Mouse (Mus musculus) embryonic facial prominence, embryonic 12.5 days (tissue): ENCODE results near the gene Cfap97d2. TPM values are rescaled to one million over a fixed set of nuclear protein-coding genes. Genes with fewer than 3 reads are reported as not detected.

Experiments used
- ATAC-seq: fragments of 200-750 bp; cut with Nextera tagmentation; 2 replicates; pipeline ENCODE4 v1.8.0; 2017; ENCODE audit not compliant: insufficient number of reproducible peaks, insufficient read depth, low FRiP score, low TSS enrichment
- H3K27ac ChIP-seq: fragments of 300-500 bp; sonication (generic); 2 replicates; pipeline ENCODE4 v1.5.1; 2016; ENCODE audit warnings: mild to moderate bottlenecking
- H3K27me3 ChIP-seq: fragments of 300-500 bp; sonication (generic); 2 replicates; pipeline ENCODE4 v1.6.1; 2016; ENCODE audit warnings: mild to moderate bottlenecking, moderate library complexity
- H3K36me3 ChIP-seq: fragments of 300-500 bp; sonication (generic); 2 replicates; pipeline ENCODE4 v1.6.1; 2016; ENCODE audit warnings: mild to moderate bottlenecking
- H3K4me1 ChIP-seq: fragments of 300-500 bp; sonication (generic); 2 replicates; pipeline ENCODE4 v1.6.1; 2016
- H3K4me2 ChIP-seq: fragments of 300-500 bp; sonication (generic); replicated peaks from 2 replicates; pipeline ENCODE4 v1.6.1; 2016; ENCODE audit warnings: mild to moderate bottlenecking, moderate library complexity
- H3K4me3 ChIP-seq: fragments of 300-500 bp; sonication (generic); 2 replicates; pipeline ENCODE4 v1.5.1; 2016; ENCODE audit warnings: mild to moderate bottlenecking
- H3K9ac ChIP-seq: fragments of 300-500 bp; sonication (generic); 2 replicates; pipeline ENCODE4 v1.6.1; 2016; ENCODE audit warnings: mild to moderate bottlenecking, moderate library complexity
- H3K9me3 ChIP-seq: fragments of 300-500 bp; sonication (generic); 2 replicates; pipeline ENCODE4 v1.6.1; 2016; ENCODE audit warnings: mild to moderate bottlenecking, moderate library complexity
- WGBS: fragments of 180-500 bp; shearing (Covaris S2); methylation state at CpG from one replicate; pipeline ENCODE4 v1.1.7; 2016; 5-methylcytosine and 5-hydroxymethylcytosine counted together
- polyA plus RNA-seq: library from polyadenylated mRNA; unstranded; fragments of >200 nt; fragmentation: Nextera tagmentation; extraction: Ambion mirVana; gene quantifications from 2 replicates; pipeline ENCODE4 v1.2.1, GENCODE M21; 2016

Gene Cfap97d2
- 0.25 and 0.35 TPM in 2 replicates for polyA plus RNA-seq

GRCm38 (mm10) chr8:13705668-13706067 is at the start of gene Cfap97d2:
Cfap97d2 (plus strand) TSS chr8:13705889.
- peak; percentile 93 for ATAC-seq
- Histone ChIP-seq H3K9me3 (no peaks in the 10 kb centered on the region), H3K4me3 (no peak within 1 kb of the TSS), H3K36me3 (no peaks in the 10 kb centered on the region), H3K4me1 (peaks cover 7% of the 10 kb centered on the region), H3K27me3 (no peaks in the 10 kb centered on the region), H3K9ac (no peak within 1 kb of the TSS), H3K4me2 (no peak within 1 kb of the TSS; the same call in 1 of the 2 replicates), H3K27ac (0 out of 2 replicates have a peak within 1 kb of the TSS, but pooled peaks have one; percentile 6)
- WGBS = 5% methylated on average over 5 of the region's 5 CpGs

- ATAC-seq = no peak
- Histone ChIP-seq H3K36me3 (no peaks in the 10 kb centered on the region), H3K27ac (no peak overlapping the region), H3K4me1 (no peaks in the 10 kb centered on the region), H3K27me3 (no peaks in the 10 kb centered on the region), H3K4me3 (no peak overlapping the region), H3K4me2 (no peak overlapping the region), H3K9me3 (no peaks in the 10 kb centered on the region), H3K9ac (no peak overlapping the region)
- WGBS = 71% methylated on average over 12 of the region's 12 CpGs
Measured at GRCm38 (mm10) chr8:13657479-13657878, 48.2 kb upstream of the Cfap97d2 start.

GRCm38 (mm10) chr8:13660323-13660722 is 45.4 kb upstream of the Cfap97d2 start:
- H3K27ac ChIP-seq = no peak overlapping the region
- no peak overlapping the region for H3K4me2 ChIP-seq
- H3K9ac ChIP-seq = no peak overlapping the region
- no peaks in the 10 kb centered on the region for H3K27me3 ChIP-seq
- ATAC-seq = no peak
- H3K4me3 ChIP-seq = no peak overlapping the region
- 86% methylated on average over 13 of the region's 13 CpGs for WGBS
- H3K9me3 ChIP-seq = no peaks in the 10 kb centered on the region
- H3K4me1 ChIP-seq = peaks cover 3% of the 10 kb centered on the region
- H3K36me3 ChIP-seq = no peaks in the 10 kb centered on the region

GRCm38 (mm10) chr8:13664711-13665210 is 40.9 kb upstream of the Cfap97d2 start:
- peaks cover 33% of the 10 kb centered on the region for H3K4me1 ChIP-seq
- no peaks in the 10 kb centered on the region for H3K36me3 ChIP-seq
- no peak overlapping the region for H3K4me3 ChIP-seq
- H3K4me2 ChIP-seq = no peak overlapping the region
- H3K9me3 ChIP-seq = no peaks in the 10 kb centered on the region
- H3K9ac ChIP-seq = no peak overlapping the region
- WGBS = 78% methylated on average over 6 of the region's 6 CpGs
- no peak for ATAC-seq
- H3K27ac ChIP-seq = no peak overlapping the region
- no peaks in the 10 kb centered on the region for H3K27me3 ChIP-seq

- no peak overlapping the region for H3K9ac ChIP-seq
- no peaks in the 10 kb centered on the region for H3K36me3 ChIP-seq
- peaks cover 36% of the 10 kb centered on the region for H3K4me1 ChIP-seq
- no peaks in the 10 kb centered on the region for H3K27me3 ChIP-seq
- no peak overlapping the region for H3K27ac ChIP-seq
- 84% methylated on average over 4 of the region's 4 CpGs for WGBS
- H3K4me3 ChIP-seq = no peak overlapping the region
- no peak for ATAC-seq
- no peaks in the 10 kb centered on the region for H3K9me3 ChIP-seq
- H3K4me2 ChIP-seq = no peak overlapping the region
Measured at GRCm38 (mm10) chr8:13665538-13665937, 40.2 kb upstream of the Cfap97d2 start.

- ATAC-seq = no peak
- H3K4me2 ChIP-seq = no peak overlapping the region
- peaks cover 36% of the 10 kb centered on the region for H3K4me1 ChIP-seq
- no peaks in the 10 kb centered on the region for H3K36me3 ChIP-seq
- 75% methylated on average over 8 of the region's 8 CpGs for WGBS
- H3K4me3 ChIP-seq = no peak overlapping the region
- no peak overlapping the region for H3K9ac ChIP-seq
- no peaks in the 10 kb centered on the region for H3K27me3 ChIP-seq
- H3K27ac ChIP-seq = no peak overlapping the region
- no peaks in the 10 kb centered on the region for H3K9me3 ChIP-seq
Measured at GRCm38 (mm10) chr8:13665944-13666343, 39.7 kb upstream of the Cfap97d2 start.

- Histone ChIP-seq H3K27ac (peak overlapping the region; percentile 61; the same call in 1 of the 2 replicates), H3K4me1 (peaks cover 36% of the 10 kb centered on the region), H3K4me3 (no peak overlapping the region), H3K27me3 (no peaks in the 10 kb centered on the region), H3K9me3 (no peaks in the 10 kb centered on the region), H3K36me3 (no peaks in the 10 kb centered on the region), H3K4me2 (no peak overlapping the region), H3K9ac (no peak overlapping the region)
- WGBS = 66% methylated on average over 4 of the region's 4 CpGs
- ATAC-seq = no peak
Measured at GRCm38 (mm10) chr8:13667917-13668316, 37.8 kb upstream of the Cfap97d2 start.

- no peak overlapping the region for H3K4me2 ChIP-seq
- H3K27me3 ChIP-seq = no peaks in the 10 kb centered on the region
- no peak overlapping the region for H3K4me3 ChIP-seq
- WGBS = 32% methylated on average over 10 of the region's 10 CpGs
- H3K4me1 ChIP-seq = peaks cover 36% of the 10 kb centered on the region
- H3K36me3 ChIP-seq = no peaks in the 10 kb centered on the region
- H3K9me3 ChIP-seq = no peaks in the 10 kb centered on the region
- peak overlapping the region; percentile 72 for H3K27ac ChIP-seq
- ATAC-seq = no peak
- H3K9ac ChIP-seq = no peak overlapping the region
Measured at GRCm38 (mm10) chr8:13668367-13668766, 37.3 kb upstream of the Cfap97d2 start.

- no peak overlapping the region for H3K4me3 ChIP-seq
- H3K27ac ChIP-seq = no peak overlapping the region
- H3K4me1 ChIP-seq = peaks cover 34% of the 10 kb centered on the region
- no peak for ATAC-seq
- WGBS = 66% methylated on average over 17 of the region's 17 CpGs
- H3K36me3 ChIP-seq = no peaks in the 10 kb centered on the region
- no peak overlapping the region for H3K4me2 ChIP-seq
- no peaks in the 10 kb centered on the region for H3K9me3 ChIP-seq
- no peaks in the 10 kb centered on the region for H3K27me3 ChIP-seq
- no peak overlapping the region for H3K9ac ChIP-seq
Measured at GRCm38 (mm10) chr8:13670011-13670471, 35.6 kb upstream of the Cfap97d2 start.

GRCm38 (mm10) chr8:13671246-13672003 is 34.3 kb upstream of the Cfap97d2 start:
- Histone ChIP-seq H3K4me1 (peaks cover 36% of the 10 kb centered on the region), H3K4me2 (no peak overlapping the region), H3K27me3 (no peaks in the 10 kb centered on the region), H3K9me3 (no peaks in the 10 kb centered on the region), H3K9ac (no peak overlapping the region), H3K36me3 (no peaks in the 10 kb centered on the region), H3K27ac (no peak overlapping the region), H3K4me3 (no peak overlapping the region)
- 89% methylated on average over 10 of the region's 10 CpGs for WGBS
- no peak for ATAC-seq

GRCm38 (mm10) chr8:13673215-13673614 is 32.5 kb upstream of the Cfap97d2 start:
- peaks cover 33% of the 10 kb centered on the region for H3K4me1 ChIP-seq
- 79% methylated on average over 4 of the region's 4 CpGs for WGBS

More at GRCm38 (mm10) chr8:13673215-13673614, 32.5 kb upstream of the Cfap97d2 start:
- ATAC-seq = no peak
- no peak overlapping the region for H3K9ac ChIP-seq
- H3K27me3 ChIP-seq = 0 out of 2 replicates have a peak, but pooled peaks cover 2% of the 10 kb centered on the region
- no peak overlapping the region for H3K4me3 ChIP-seq
- H3K9me3 ChIP-seq = no peaks in the 10 kb centered on the region
- H3K27ac ChIP-seq = no peak overlapping the region
- H3K36me3 ChIP-seq = no peaks in the 10 kb centered on the region
- H3K4me2 ChIP-seq = no peak overlapping the region
